Mouse (Mus musculus) ES-E14 (cell line): Measurements from ENCODE around the gene Zdhhc22.

Experiments used
- CHD2 ChIP-seq: IDR thresholded peaks from 2 replicates; pipeline ENCODE4 v1.6.1; 2014; ENCODE audit warnings: mild to moderate bottlenecking, low read depth, low read length, inconsistent platforms
- HCFC1 ChIP-seq: IDR thresholded peaks from 2 replicates; pipeline ENCODE4 v1.6.1; 2012; ENCODE audit warnings: low read length, inconsistent platforms, borderline replicate concordance; ENCODE audit not compliant: insufficient read depth

DNA sequence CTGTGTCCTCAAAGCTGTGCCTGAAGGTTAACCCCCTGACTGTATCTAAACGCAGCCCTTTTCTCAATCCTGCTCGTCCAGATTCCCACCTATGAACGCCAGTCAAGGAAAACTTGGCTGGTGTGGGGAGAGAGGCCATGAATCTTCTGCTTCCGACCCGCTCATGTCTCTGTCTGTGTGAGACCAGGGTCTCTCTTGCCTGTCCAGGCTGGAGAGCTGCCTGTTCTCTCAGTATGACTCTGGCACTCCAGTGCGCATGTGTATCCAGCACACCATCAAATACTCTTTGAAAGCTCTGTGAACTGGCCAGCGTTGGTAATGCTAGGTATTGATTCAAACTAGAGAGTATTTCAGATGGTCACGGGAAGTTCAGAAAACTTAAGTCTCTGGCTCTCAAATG lies 46.8 kb downstream of the Zdhhc22 start:
- TF ChIP-seq HCFC1 (no peak), CHD2 (no peak)
